Mouse (Mus musculus): ENCODE data around the gene Naa25.

Gene Naa25

GRCm38 (mm10) chr5:121392667-121393380 is 4.9 kb upstream of the Naa25 start:
- DNase-seq (ENCODE audit: low read depth, low spot score) = peak; percentile 58

GRCm38 (mm10) chr5:121393402-121393801 is 4.3 kb upstream of the Naa25 start:
- DNase-seq (ENCODE audit: low read depth, low spot score) = no peak

GRCm38 (mm10) chr5:121395621-121396020 is 2.1 kb upstream of the Naa25 start:
- DNase-seq (ENCODE audit: low read depth, low spot score) = no peak

GRCm38 (mm10) chr5:121398146-121398964 is 619 bp downstream of the Naa25 start:
- DNase-seq (ENCODE audit: low read depth, low spot score) = no peak

GRCm38 (mm10) chr5:121398965-121399462 is 1.3 kb downstream of the Naa25 start:
- peak; percentile 34 for DNase-seq (ENCODE audit: low read depth, low spot score)

GRCm38 (mm10) chr5:121399540-121399939 is 1.8 kb downstream of the Naa25 start:
- DNase-seq (ENCODE audit: low read depth, low spot score) = no peak

GRCm38 (mm10) chr5:121400064-121400463 is 2.3 kb downstream of the Naa25 start:
- no peak for DNase-seq (ENCODE audit: low read depth, low spot score)

- DNase-seq (ENCODE audit: low read depth, low spot score) = no peak
Observed at GRCm38 (mm10) chr5:121400849-121401248, 3.1 kb downstream of the Naa25 start.

- DNase-seq (ENCODE audit: low read depth, low spot score) = no peak
Observed at GRCm38 (mm10) chr5:121407856-121408255, 10.1 kb downstream of the Naa25 start.

- no peak for DNase-seq (ENCODE audit: low read depth, low spot score)
Observed at GRCm38 (mm10) chr5:121410975-121411374, 13.2 kb downstream of the Naa25 start.

GRCm38 (mm10) chr5:121420721-121421120 is 23.0 kb downstream of the Naa25 start:
- no peak for DNase-seq (ENCODE audit: low read depth, low spot score)

GRCm38 (mm10) chr5:121422787-121423186 is 25.1 kb downstream of the Naa25 start:
- DNase-seq (ENCODE audit: low read depth, low spot score) = no peak

GRCm38 (mm10) chr5:121423297-121423696 is 25.6 kb downstream of the Naa25 start:
- DNase-seq (ENCODE audit: low read depth, low spot score) = no peak

GRCm38 (mm10) chr5:121428954-121429353 is 31.2 kb downstream of the Naa25 start:
- no peak for DNase-seq (ENCODE audit: low read depth, low spot score)

GRCm38 (mm10) chr5:121438131-121438530 is 40.4 kb downstream of the Naa25 start:
- DNase-seq (ENCODE audit: low read depth, low spot score) = no peak

- DNase-seq (ENCODE audit: low read depth, low spot score) = no peak
Observed at GRCm38 (mm10) chr5:121438756-121439155, 41.0 kb downstream of the Naa25 start.

- peak; percentile 47 for DNase-seq (ENCODE audit: low read depth, low spot score)
Observed at GRCm38 (mm10) chr5:121443548-121443947, 45.8 kb downstream of the Naa25 start.

- DNase-seq (ENCODE audit: low read depth, low spot score) = no peak
Observed at GRCm38 (mm10) chr5:121444870-121445269, 47.1 kb downstream of the Naa25 start.

GRCm38 (mm10) chr5:121448450-121448849 is 50.7 kb downstream of the Naa25 start:
- peak; percentile 23 for DNase-seq (ENCODE audit: low read depth, low spot score)

GRCm38 (mm10) chr5:121449976-121450375 is 52.2 kb downstream of the Naa25 start:
- peak; percentile 77 for DNase-seq (ENCODE audit: low read depth, low spot score)

- DNase-seq (ENCODE audit: low read depth, low spot score) = no peak
Observed at GRCm38 (mm10) chr5:121450476-121450875, 52.7 kb downstream of the Naa25 start.

GRCm38 (mm10) chr5:121451203-121451602 is 53.5 kb downstream of the Naa25 start:
- DNase-seq (ENCODE audit: low read depth, low spot score) = peak; percentile 15

GRCm38 (mm10) chr5:121451644-121452025 is 53.9 kb downstream of the Naa25 start, which contains the start of gene Tmem116:
Gene Tmem116, plus strand, starts transcription at chr5:121451893.
- no peak for DNase-seq (ENCODE audit: low read depth, low spot score)
